Mouse (Mus musculus) midbrain, embryonic 10.5 days (tissue): ENCODE measurements at regions not wholly inside any gene's neighbourhood (a gene's known extent, or its start where the extent isn't known, plus 50 kb on each side); places are given as distances from the start of the nearest gene placed in this dataset.

Experiments used
- DNase-seq: peaks from one replicate; pipeline ENCODE4 v3.0.0-alpha.2; 2017; ENCODE audit warnings: low spot score
- H3K27ac ChIP-seq: fragments of 300-500 bp; sonication (generic); replicated peaks from 2 replicates; pipeline ENCODE4 v1.5.1; 2016; ENCODE audit warnings: mild to moderate bottlenecking
- H3K27me3 ChIP-seq: fragments of 300-500 bp; sonication (generic); 2 replicates; pipeline ENCODE4 v1.6.1; 2016; ENCODE audit warnings: low read depth, mild to moderate bottlenecking; ENCODE audit not compliant: poor library complexity, severe bottlenecking
- H3K36me3 ChIP-seq: fragments of 300-500 bp; sonication (generic); 2 replicates; pipeline ENCODE4 v1.6.1; 2016; ENCODE audit warnings: mild to moderate bottlenecking, moderate library complexity
- H3K4me1 ChIP-seq: fragments of 300-500 bp; sonication (generic); 2 replicates; pipeline ENCODE4 v1.6.1; 2016
- H3K4me3 ChIP-seq: fragments of 300-500 bp; sonication (generic); 2 replicates; pipeline ENCODE4 v1.5.1; 2016; ENCODE audit warnings: mild to moderate bottlenecking, moderate library complexity
- H3K9me3 ChIP-seq: fragments of 300-500 bp; sonication (generic); replicated peaks from 2 replicates; pipeline ENCODE4 v1.6.1; 2016; ENCODE audit warnings: mild to moderate bottlenecking
- WGBS: fragments of 180-500 bp; shearing (Covaris S2); methylation state at CpG from one replicate; pipeline ENCODE4 v1.1.7; 2016; 5-methylcytosine and 5-hydroxymethylcytosine counted together

DNA sequence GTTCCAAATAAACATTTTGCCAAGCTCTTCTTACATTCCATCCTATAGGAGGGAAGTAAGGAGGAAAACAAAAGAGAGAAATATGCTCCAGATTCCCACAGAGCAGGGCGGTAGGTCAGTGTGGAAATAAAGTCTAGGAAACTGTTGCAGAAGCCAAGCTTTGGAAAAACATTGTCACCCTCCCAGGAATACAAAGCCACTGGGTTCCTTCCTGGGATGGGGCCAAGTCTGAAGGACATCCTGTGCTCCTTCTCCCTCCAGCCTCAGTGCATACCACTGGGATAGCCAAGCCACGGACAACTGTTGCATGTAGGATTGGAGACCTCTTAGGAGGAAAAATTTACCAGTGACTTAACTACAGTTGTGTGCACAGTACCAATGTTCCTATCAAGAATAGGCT is 195.8 kb upstream of the Cdyl start:
- Histone ChIP-seq H3K4me1 (no peaks in the 10 kb centered on the region), H3K36me3 (no peaks in the 10 kb centered on the region), H3K4me3 (no peak overlapping the region), H3K27me3 (no peaks in the 10 kb centered on the region), H3K27ac (no peak overlapping the region), H3K9me3 (no peaks in the 10 kb centered on the region)
- DNase-seq: no peak
- WGBS: 87% methylated on average over 2 of the region's 2 CpGs

DNA sequence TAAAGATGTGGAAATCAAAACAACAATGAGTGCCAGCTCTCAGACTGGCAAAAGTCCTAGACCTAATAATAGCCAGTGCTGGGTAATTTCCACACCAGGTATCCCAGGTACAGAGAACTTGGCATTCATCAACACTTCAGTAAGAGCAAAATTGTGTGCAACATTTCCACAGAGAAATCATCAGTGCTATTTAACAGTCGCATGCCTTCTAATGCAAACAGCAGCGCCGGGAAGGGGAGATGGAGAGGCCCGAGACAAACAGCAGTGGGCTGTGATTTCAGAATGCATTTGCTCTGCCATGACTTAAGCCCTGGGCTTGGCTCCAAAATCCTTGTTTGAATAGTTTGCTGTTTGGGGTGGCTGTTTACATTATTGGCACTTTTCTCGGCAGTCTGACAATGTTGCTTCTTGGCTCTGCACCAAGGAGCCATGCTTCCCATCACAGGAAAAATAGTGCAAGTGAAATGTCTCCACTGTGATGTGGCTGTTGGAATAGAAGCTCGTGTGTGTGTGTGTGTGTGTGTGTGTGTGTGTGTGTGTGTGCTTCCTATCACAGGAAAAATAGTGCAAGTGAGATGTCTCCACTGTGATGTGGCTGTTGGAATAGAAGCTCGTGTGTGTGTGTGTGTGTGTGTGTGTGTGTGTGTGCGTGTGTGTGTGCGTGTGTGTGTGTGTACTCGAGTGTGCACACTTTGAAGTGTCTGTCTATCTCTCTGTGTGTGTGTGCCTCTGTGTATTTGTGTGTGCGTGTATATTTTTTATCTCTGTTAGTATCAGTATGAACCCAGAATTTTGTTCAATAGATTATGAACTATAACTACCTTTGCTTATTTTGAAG is 190.1 kb upstream of the Cdyl start:
- H3K4me3 ChIP-seq: no peak overlapping the region
- H3K4me1 ChIP-seq: no peaks in the 10 kb centered on the region
- no peaks in the 10 kb centered on the region for H3K9me3 ChIP-seq
- no peak for DNase-seq
- WGBS: 79% methylated on average over 11 of the region's 11 CpGs
- H3K36me3 ChIP-seq: no peaks in the 10 kb centered on the region
- no peak overlapping the region for H3K27ac ChIP-seq
- H3K27me3 ChIP-seq: no peaks in the 10 kb centered on the region

DNA sequence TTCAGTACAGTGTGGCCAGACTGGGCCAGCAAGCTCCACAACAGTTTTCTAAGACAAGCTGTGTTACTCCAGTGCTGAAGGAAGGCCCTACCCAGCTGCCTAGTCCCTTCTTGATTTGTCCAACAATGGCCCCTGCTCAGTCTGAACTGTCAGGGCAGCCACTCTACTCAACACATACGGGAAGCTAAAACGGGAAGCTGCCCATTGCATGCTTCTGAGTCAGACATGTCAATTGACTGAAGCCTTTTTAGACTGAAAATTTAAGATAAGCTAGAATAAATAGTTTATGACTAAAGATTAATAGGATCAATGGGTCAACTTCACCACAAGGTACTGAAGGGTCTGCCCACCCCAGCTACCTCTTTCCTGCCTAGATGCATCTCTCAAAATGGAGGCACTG is 181.4 kb upstream of the Cdyl start:
- H3K4me1 ChIP-seq: no peaks in the 10 kb centered on the region
- H3K27me3 ChIP-seq: no peaks in the 10 kb centered on the region
- DNase-seq: no peak
- H3K27ac ChIP-seq: no peak overlapping the region
- H3K4me3 ChIP-seq: no peak overlapping the region
- 93% methylated on average over 2 of the region's 2 CpGs for WGBS
- no peaks in the 10 kb centered on the region for H3K36me3 ChIP-seq
- no peaks in the 10 kb centered on the region for H3K9me3 ChIP-seq

DNA sequence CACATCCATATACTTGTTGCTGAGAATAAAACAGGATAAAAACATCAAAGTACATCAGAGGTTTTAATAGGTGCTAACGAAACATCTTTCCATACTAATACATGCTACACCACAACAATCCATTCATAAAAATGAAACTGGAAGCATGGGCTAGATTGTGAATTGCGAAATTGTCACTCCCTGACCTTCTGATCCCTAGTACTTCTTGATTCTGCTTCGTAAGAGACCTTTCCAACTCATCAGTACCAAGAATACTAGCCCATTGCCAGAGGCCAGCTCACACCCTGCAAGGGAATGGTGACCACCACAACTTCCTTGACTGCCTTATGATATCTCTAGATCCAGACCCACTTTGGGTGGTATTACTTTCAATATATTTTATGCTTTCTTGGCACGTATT is 177.3 kb upstream of the Cdyl start:
- Histone ChIP-seq H3K36me3 (no peaks in the 10 kb centered on the region), H3K4me3 (no peak overlapping the region), H3K4me1 (no peaks in the 10 kb centered on the region), H3K9me3 (no peaks in the 10 kb centered on the region), H3K27ac (no peak overlapping the region), H3K27me3 (no peaks in the 10 kb centered on the region)
- no peak for DNase-seq
- WGBS: 90% methylated on average over 4 of the region's 4 CpGs

DNA sequence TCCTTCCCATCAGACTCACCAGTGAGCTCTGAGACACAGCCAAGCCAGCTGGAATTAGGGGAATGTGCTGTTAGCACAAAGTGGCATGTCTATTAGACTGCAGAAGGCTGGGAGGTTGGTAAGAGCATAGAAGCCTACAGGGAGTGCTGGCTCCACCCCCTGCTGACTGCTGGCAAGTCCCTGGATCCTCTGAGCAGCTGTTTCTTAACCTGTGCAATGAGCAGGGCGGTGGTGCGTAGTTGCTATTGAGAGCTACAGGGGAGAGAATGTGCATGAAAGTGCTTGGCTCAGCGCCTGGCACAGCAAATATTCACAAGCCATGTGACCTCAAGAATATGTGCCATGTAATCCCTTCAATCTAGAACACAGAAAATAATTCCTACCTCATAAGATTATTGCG is 173.5 kb upstream of the Cdyl start:
- H3K9me3 ChIP-seq: no peaks in the 10 kb centered on the region
- H3K36me3 ChIP-seq: no peaks in the 10 kb centered on the region
- 88% methylated on average over 4 of the region's 4 CpGs for WGBS
- no peaks in the 10 kb centered on the region for H3K4me1 ChIP-seq
- no peak for DNase-seq
- H3K27ac ChIP-seq: no peak overlapping the region
- H3K27me3 ChIP-seq: no peaks in the 10 kb centered on the region
- no peak overlapping the region for H3K4me3 ChIP-seq

DNA sequence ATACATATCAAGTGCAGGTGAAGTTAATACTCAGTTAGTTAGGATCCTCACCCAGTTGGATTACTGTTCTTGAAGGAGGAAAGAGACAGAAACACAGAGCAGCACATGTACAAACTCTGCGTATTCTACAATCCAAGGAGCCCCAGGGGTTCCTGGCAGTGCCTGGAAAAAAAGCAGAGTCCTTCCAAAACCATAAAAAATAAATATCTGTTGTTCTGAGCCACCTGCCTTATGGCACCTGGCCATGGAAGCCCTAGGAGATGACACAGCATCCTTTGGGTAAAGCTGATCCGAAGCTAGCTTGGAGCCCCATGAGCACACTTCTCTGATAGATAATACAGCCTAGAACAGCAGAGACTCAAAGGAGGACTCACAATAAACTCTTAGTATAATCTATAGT is 159.9 kb upstream of the Cdyl start:
- DNase-seq: no peak
- H3K9me3 ChIP-seq: no peaks in the 10 kb centered on the region
- 84% methylated on average over 2 of the region's 2 CpGs for WGBS
- H3K4me3 ChIP-seq: no peak overlapping the region
- no peak overlapping the region for H3K27ac ChIP-seq
- peaks cover 9% of the 10 kb centered on the region for H3K4me1 ChIP-seq
- no peaks in the 10 kb centered on the region for H3K27me3 ChIP-seq
- H3K36me3 ChIP-seq: no peaks in the 10 kb centered on the region

DNA sequence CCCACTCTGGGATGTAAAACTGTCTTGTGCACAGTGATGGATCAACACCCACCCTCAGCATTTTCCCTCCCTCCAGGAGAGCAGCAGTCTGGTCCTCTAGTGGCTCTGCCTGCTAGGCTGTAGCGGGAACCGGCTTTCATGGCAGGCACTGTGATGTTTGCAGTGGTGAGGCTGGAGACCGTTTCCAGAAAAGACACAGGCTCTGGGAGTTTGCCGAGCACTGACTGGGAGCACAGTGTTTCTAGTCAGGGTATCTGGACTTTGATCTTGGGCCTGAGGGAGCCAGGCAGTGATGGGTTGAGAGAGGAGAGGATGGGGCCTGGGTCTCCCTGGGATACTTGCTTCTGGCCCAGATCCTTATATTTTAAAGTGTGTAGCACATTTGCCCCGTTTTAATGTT is 158.7 kb upstream of the Cdyl start:
- Histone ChIP-seq H3K4me3 (no peak overlapping the region), H3K36me3 (no peaks in the 10 kb centered on the region), H3K4me1 (peaks cover 9% of the 10 kb centered on the region), H3K27ac (no peak overlapping the region), H3K27me3 (no peaks in the 10 kb centered on the region), H3K9me3 (no peaks in the 10 kb centered on the region)
- 84% methylated on average over 5 of the region's 5 CpGs for WGBS
- no peak for DNase-seq

DNA sequence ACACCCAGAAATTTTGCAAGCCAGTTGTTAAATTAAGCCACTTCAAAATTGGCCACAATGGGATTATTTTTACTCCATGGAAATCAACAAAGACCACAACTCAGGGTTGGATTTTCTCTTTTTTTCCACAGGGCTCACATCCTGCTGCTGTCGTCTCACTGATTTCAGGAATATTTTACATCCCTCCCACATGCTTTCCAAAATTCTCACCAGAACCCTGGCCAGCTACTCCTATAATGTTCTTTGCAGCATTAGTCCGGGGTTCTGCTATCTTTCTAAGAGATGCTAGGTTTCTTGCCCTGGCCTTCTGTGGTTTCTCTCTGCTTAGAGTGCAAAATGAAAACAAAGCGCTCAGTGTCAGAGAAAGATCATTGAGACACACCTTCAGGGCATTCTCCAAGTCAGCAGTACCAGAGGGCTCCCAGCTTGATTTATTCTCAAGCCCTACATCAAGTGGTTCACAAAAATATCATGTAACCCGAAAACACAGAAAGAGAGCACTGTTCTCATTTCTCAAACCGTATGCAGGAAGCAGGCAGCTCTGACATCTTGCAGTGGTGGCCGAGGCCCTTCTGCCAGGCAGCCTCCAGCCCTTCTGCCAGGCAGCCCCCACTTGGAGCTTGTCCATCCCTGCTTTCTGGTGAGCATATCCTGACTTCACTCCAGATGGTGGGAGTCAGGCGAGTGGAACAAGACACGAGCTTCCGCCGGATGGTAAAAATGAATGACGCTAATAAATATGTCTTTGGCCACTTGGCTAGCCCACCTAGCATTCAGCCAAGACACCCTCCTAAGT is 158.1 kb upstream of the Cdyl start:
- Histone ChIP-seq H3K36me3 (no peaks in the 10 kb centered on the region), H3K4me1 (peaks cover 9% of the 10 kb centered on the region), H3K27ac (0 out of 2 replicates have a peak overlapping the region, but pooled peaks have one; percentile 53), H3K9me3 (no peaks in the 10 kb centered on the region), H3K4me3 (no peak overlapping the region), H3K27me3 (no peaks in the 10 kb centered on the region)
- no peak for DNase-seq
- 84% methylated on average over 11 of the region's 11 CpGs for WGBS

DNA sequence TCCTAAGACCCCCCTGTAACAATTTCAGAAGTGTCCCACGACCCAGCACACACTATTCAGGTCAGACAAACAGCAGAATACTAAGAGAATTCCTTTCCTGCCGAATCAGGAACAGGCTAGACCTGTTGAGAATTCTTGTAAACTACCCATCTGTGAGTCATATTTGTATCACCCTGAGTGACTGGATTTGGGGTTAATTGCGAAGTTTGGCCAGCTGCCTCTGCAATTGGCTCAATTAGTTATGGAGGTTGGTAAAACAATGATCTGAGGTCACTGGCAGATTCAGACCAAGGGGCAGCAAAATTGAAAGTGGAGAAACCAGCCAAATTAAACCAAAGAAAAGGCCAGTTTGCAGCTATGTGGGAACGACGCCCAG is 157.5 kb upstream of the Cdyl start:
- H3K27ac ChIP-seq: no peak overlapping the region
- no peak for DNase-seq
- peaks cover 9% of the 10 kb centered on the region for H3K4me1 ChIP-seq
- H3K36me3 ChIP-seq: no peaks in the 10 kb centered on the region
- no peaks in the 10 kb centered on the region for H3K9me3 ChIP-seq
- no peaks in the 10 kb centered on the region for H3K27me3 ChIP-seq
- no peak overlapping the region for H3K4me3 ChIP-seq
- 82% methylated on average over 5 of the region's 5 CpGs for WGBS

DNA sequence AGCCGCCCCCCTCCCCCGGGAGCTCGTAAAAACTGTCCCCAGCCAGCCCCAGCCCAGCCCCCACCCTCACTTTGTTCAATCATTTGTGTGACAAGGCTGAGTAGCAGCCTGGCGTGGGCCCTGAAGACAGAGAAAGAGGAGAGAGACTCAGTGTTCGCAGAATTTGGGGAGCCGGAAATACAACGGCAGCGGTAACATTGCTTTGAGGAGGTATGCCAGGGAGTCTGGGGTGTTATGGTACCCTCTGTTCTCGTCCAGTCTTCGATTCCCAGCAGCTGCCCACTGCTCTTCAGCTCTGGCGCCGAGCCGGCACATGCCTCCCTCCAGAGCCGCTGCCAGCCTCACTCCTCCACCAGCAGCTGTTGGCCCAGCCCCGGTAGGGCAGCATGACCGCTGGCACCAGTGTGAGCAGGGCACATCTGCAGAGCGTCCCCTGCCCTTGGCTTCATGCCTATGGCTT is 156.2 kb upstream of the Cdyl start:
- WGBS: 79% methylated on average over 17 of the region's 17 CpGs
- no peaks in the 10 kb centered on the region for H3K27me3 ChIP-seq
- H3K4me1 ChIP-seq: peaks cover 9% of the 10 kb centered on the region
- H3K27ac ChIP-seq: peak overlapping the region; percentile 38; the same call in 1 of the 2 replicates
- H3K4me3 ChIP-seq: no peak overlapping the region
- H3K9me3 ChIP-seq: no peaks in the 10 kb centered on the region
- DNase-seq: no peak
- no peaks in the 10 kb centered on the region for H3K36me3 ChIP-seq

DNA sequence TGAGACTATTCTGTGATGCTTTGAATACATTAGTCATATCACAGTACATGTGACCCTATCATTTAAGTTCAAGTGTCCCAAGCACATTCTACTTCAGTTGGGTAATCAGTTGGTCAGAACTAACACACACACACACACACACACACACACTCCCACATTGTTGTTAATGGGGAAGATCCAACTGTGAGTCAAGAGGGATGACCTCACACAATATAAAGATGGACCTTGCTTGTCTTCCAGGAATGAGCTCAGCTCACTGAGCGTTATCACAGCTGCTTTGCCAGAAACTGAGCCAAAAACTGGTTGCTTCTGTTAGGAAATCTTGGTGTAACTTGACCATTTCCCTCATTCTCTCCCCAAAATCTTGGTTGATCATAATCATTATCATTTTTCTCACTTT is 152.4 kb upstream of the Cdyl start:
- peaks cover 9% of the 10 kb centered on the region for H3K4me1 ChIP-seq
- no peak overlapping the region for H3K27ac ChIP-seq
- WGBS: 83% methylated on average over 1 of the region's 1 CpGs
- no peaks in the 10 kb centered on the region for H3K9me3 ChIP-seq
- no peaks in the 10 kb centered on the region for H3K27me3 ChIP-seq
- H3K36me3 ChIP-seq: no peaks in the 10 kb centered on the region
- no peak overlapping the region for H3K4me3 ChIP-seq
- DNase-seq: no peak

DNA sequence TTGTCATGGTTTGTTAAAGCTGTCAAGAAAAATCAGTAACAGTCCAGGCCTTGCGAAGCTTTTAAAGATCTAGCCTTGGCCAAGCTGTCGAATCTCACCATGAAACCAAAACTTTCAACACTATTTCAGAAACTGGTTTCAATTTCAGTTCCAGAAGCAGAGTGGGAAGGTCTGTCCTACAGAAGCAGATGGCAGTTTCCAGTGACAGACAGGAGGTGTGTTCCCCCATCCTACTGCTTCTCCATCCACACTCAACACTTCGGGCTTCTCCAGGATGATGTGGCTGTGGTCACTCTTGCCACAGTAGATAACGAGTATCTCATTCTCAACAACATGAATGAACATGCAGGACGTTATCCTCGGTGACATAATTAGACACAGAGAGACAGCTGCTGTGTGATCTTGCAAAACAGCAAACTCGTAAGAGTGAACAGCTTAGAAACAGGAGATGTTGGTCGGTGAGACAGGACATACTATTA is 147.6 kb upstream of the Cdyl start:
- WGBS: 91% methylated on average over 8 of the region's 8 CpGs
- Histone ChIP-seq H3K27ac (no peak overlapping the region), H3K9me3 (no peaks in the 10 kb centered on the region), H3K36me3 (no peaks in the 10 kb centered on the region), H3K4me1 (no peaks in the 10 kb centered on the region), H3K27me3 (no peaks in the 10 kb centered on the region), H3K4me3 (no peak overlapping the region)
- no peak for DNase-seq

DNA sequence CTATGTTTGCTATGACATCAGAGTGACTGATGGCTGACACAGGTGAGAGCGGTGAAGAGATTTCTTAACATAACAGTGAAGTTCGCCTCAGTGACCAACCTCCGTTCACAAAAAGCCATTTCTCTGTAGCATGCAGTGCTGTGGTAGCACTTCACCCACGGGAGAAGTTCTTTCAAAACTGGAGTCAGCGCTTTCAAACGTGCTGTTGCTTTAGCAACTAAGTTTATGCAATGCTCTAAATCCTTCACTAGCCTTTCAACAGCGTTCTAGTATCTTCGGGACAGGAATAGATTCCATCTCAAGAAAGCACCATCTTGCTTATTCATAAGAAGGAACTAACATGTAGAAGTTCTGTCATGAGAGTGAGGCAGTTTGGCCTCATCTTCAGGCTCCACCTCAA is 146.5 kb upstream of the Cdyl start:
- WGBS: 91% methylated on average over 8 of the region's 8 CpGs
- Histone ChIP-seq H3K4me1 (no peaks in the 10 kb centered on the region), H3K9me3 (no peaks in the 10 kb centered on the region), H3K27me3 (no peaks in the 10 kb centered on the region), H3K27ac (no peak overlapping the region), H3K36me3 (no peaks in the 10 kb centered on the region), H3K4me3 (no peak overlapping the region)
- no peak for DNase-seq
